Mouse (Mus musculus) embryonic facial prominence, embryonic 12.5 days (tissue): ENCODE measurements around the gene Uts2. TPM values are rescaled to one million over a fixed set of nuclear protein-coding genes. Genes with fewer than 3 reads are reported as not detected.

ENCODE experiments used
- ATAC-seq: fragments of 200-750 bp; cut with Nextera tagmentation; 2 replicates; pipeline ENCODE4 v1.8.0; 2017; ENCODE audit not compliant: insufficient number of reproducible peaks, insufficient read depth, low FRiP score, low TSS enrichment
- H3K27ac ChIP-seq: fragments of 300-500 bp; sonication (generic); 2 replicates; pipeline ENCODE4 v1.5.1; 2016; ENCODE audit warnings: mild to moderate bottlenecking
- H3K27me3 ChIP-seq: fragments of 300-500 bp; sonication (generic); 2 replicates; pipeline ENCODE4 v1.6.1; 2016; ENCODE audit warnings: mild to moderate bottlenecking, moderate library complexity
- H3K36me3 ChIP-seq: fragments of 300-500 bp; sonication (generic); 2 replicates; pipeline ENCODE4 v1.6.1; 2016; ENCODE audit warnings: mild to moderate bottlenecking
- H3K4me1 ChIP-seq: fragments of 300-500 bp; sonication (generic); 2 replicates; pipeline ENCODE4 v1.6.1; 2016
- H3K4me2 ChIP-seq: fragments of 300-500 bp; sonication (generic); replicated peaks from 2 replicates; pipeline ENCODE4 v1.6.1; 2016; ENCODE audit warnings: mild to moderate bottlenecking, moderate library complexity
- H3K4me3 ChIP-seq: fragments of 300-500 bp; sonication (generic); 2 replicates; pipeline ENCODE4 v1.5.1; 2016; ENCODE audit warnings: mild to moderate bottlenecking
- H3K9ac ChIP-seq: fragments of 300-500 bp; sonication (generic); 2 replicates; pipeline ENCODE4 v1.6.1; 2016; ENCODE audit warnings: mild to moderate bottlenecking, moderate library complexity
- H3K9me3 ChIP-seq: fragments of 300-500 bp; sonication (generic); 2 replicates; pipeline ENCODE4 v1.6.1; 2016; ENCODE audit warnings: mild to moderate bottlenecking, moderate library complexity
- WGBS: fragments of 180-500 bp; shearing (Covaris S2); methylation state at CpG from one replicate; pipeline ENCODE4 v1.1.7; 2016; 5-methylcytosine and 5-hydroxymethylcytosine counted together
- polyA plus RNA-seq: library from polyadenylated mRNA; unstranded; fragments of >200 nt; fragmentation: Nextera tagmentation; extraction: Ambion mirVana; gene quantifications from 2 replicates; pipeline ENCODE4 v1.2.1, GENCODE M21; 2016

Uts2 gene
- polyA plus RNA-seq = not detected in 2 replicates

DNA sequence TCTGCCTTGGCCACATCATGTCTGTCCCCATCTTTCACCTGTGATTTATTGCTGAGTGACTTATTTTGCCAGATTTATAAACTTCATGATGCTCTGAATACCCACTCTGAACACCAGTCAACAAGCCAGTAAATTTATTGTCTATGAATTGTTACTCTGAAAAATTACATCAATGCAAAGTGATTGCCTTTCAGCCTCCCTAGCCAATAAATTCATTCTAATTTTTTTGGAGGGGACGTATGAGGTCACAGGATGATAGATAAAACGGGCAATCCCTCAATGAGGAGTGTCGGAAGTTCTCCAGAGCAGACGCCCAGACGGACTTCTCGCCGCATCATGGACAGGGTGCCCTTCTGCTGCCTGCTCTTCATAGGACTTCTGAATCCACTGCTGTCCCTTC lies at the start of gene Uts2:
Gene Uts2, plus strand, starts transcription at position 301 of the 400 bp plus-strand sequence.
- no peaks in the 10 kb centered on the region for H3K9me3 ChIP-seq
- no peak within 1 kb of the TSS for H3K9ac ChIP-seq
- H3K27me3 ChIP-seq = no peaks in the 10 kb centered on the region
- H3K36me3 ChIP-seq = no peaks in the 10 kb centered on the region
- H3K27ac ChIP-seq = no peak within 1 kb of the TSS
- H3K4me2 ChIP-seq = no peak within 1 kb of the TSS
- no peak within 1 kb of the TSS for H3K4me3 ChIP-seq
- 92% methylated on average over 7 of the region's 7 CpGs for WGBS
- no peaks in the 10 kb centered on the region for H3K4me1 ChIP-seq
- ATAC-seq = no peak

- Histone ChIP-seq H3K27me3 (no peaks in the 10 kb centered on the region), H3K9ac (no peak overlapping the region), H3K27ac (no peak overlapping the region), H3K4me1 (no peaks in the 10 kb centered on the region), H3K4me2 (no peak overlapping the region), H3K36me3 (no peaks in the 10 kb centered on the region), H3K4me3 (no peak overlapping the region), H3K9me3 (no peaks in the 10 kb centered on the region)
- ATAC-seq = no peak
- WGBS = 77% methylated on average over 10 of the region's 10 CpGs
Measured at GRCm38 (mm10) chr4:150950972-150951371, 45.9 kb upstream of the Uts2 start.

DNA sequence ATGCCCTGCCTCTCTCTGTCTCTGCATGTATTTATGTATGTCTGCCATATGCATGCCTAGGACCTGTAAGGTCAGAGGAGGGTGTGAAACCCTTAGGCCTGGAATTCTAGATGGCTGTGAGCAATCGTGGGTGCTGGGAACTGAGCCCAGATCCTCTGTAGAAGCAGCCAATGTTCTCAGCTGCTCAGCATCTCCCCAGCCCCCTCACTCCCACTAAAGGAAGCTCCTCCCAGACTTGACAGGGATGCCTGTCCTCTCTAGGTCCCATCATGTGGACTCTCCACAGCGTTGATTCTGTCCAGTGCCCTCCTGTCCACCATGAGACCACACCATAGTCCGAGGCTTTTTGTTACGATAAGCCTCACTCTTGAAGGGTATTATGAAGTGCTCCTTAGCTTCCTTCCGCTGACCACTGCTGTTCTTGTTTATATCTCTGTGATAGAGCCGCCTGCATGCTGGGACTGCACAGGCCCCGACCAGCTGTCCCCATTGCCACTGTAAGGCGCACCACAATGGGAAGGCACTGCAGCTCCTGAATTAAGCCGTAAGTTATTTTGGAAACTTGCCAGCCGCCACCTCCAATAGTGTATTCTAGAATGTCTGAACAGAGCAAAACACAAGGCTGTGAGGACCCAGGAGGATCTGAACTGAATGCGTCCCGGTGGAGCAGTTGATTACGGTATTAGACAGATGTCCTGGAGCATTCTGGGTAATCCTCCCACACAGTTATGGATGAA lies 40.4 kb upstream of the Uts2 start:
- no peaks in the 10 kb centered on the region for H3K36me3 ChIP-seq
- H3K9ac ChIP-seq = no peak overlapping the region
- 0 out of 2 replicates have a peak, but pooled peaks cover 4% of the 10 kb centered on the region for H3K4me1 ChIP-seq
- no peak overlapping the region for H3K4me2 ChIP-seq
- peak; percentile 57 for ATAC-seq
- no peak overlapping the region for H3K4me3 ChIP-seq
- 70% methylated on average over 13 of the region's 13 CpGs for whole genome bisulfite sequencing
- H3K27me3 ChIP-seq = no peaks in the 10 kb centered on the region
- no peaks in the 10 kb centered on the region for H3K9me3 ChIP-seq
- 0 out of 2 replicates have a peak overlapping the region, but pooled peaks have one; percentile 18 for H3K27ac ChIP-seq

GRCm38 (mm10) chr4:150957106-150957458 lies 39.8 kb upstream of the Uts2 start:
- Histone ChIP-seq H3K4me1 (0 out of 2 replicates have a peak, but pooled peaks cover 4% of the 10 kb centered on the region), H3K27me3 (no peaks in the 10 kb centered on the region), H3K27ac (no peak overlapping the region), H3K36me3 (no peaks in the 10 kb centered on the region), H3K9me3 (no peaks in the 10 kb centered on the region), H3K9ac (no peak overlapping the region), H3K4me3 (no peak overlapping the region), H3K4me2 (no peak overlapping the region)
- ATAC-seq = peak; percentile 53; the same call in 1 of the 2 replicates
- 45% methylated on average over 1 of the region's 1 CpGs for WGBS

DNA sequence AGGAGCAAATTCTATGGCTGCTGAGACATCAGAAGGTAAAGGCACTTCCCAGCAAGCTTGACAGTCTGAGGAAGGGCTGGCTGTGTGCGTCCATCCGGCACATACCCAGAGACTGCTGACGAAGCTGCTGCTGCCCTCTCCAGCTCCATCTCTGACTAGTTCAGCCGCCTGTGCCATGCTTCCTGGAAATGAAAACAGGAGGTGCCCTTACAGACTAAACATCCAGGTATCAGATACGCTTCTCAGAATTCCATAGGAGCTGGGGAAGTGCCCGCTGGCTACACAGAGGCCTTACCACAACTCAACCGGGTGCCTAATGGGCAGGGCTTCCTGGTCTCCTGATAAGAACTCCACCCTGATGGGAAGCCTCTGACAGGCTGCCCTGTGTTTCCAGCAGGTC lies 38.4 kb upstream of the Uts2 start:
- 78% methylated on average over 7 of the region's 7 CpGs for WGBS
- no peak overlapping the region for H3K4me2 ChIP-seq

DNA sequence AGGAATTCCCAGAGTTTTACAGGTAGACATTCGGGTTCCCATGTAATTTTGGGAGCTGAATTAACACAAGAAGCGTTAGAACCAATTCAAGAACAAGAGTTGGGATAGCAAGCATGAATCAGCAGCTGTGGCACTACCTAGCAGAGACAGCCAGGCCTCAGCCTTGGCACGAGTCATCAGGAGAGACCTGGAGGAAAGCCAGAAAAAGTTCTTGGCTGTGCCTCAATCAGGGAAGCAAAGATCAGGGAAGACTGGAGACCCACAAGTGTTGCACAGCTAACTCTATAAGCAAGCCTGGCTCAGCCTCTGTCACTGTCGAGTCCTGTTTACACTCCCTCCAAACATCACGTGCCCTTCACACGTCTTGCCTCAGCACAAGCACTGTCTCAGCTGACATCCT lies 34.7 kb upstream of the Uts2 start:
- H3K9me3 ChIP-seq = no peaks in the 10 kb centered on the region
- no peaks in the 10 kb centered on the region for H3K4me1 ChIP-seq
- WGBS = 68% methylated on average over 6 of the region's 6 CpGs
- no peak overlapping the region for H3K27ac ChIP-seq
- H3K9ac ChIP-seq = no peak overlapping the region
- H3K4me2 ChIP-seq = no peak overlapping the region
- H3K4me3 ChIP-seq = no peak overlapping the region
- no peaks in the 10 kb centered on the region for H3K36me3 ChIP-seq
- no peak for ATAC-seq
- H3K27me3 ChIP-seq = no peaks in the 10 kb centered on the region

More for the DNA sequence above, 38.4 kb upstream of the Uts2 start:
- Histone ChIP-seq H3K27ac (no peak overlapping the region), H3K27me3 (no peaks in the 10 kb centered on the region), H3K9ac (no peak overlapping the region), H3K9me3 (no peaks in the 10 kb centered on the region), H3K4me1 (0 out of 2 replicates have a peak, but pooled peaks cover 4% of the 10 kb centered on the region), H3K36me3 (no peaks in the 10 kb centered on the region), H3K4me3 (no peak overlapping the region)
- ATAC-seq = no peak

- 82% methylated on average over 2 of the region's 2 CpGs for WGBS
- no peaks in the 10 kb centered on the region for H3K9me3 ChIP-seq
- H3K4me3 ChIP-seq = no peak overlapping the region
- H3K36me3 ChIP-seq = no peaks in the 10 kb centered on the region
- H3K9ac ChIP-seq = no peak overlapping the region
- no peak overlapping the region for H3K27ac ChIP-seq
- H3K27me3 ChIP-seq = no peaks in the 10 kb centered on the region
- H3K4me2 ChIP-seq = no peak overlapping the region
- H3K4me1 ChIP-seq = no peaks in the 10 kb centered on the region
- ATAC-seq = no peak
Measured at GRCm38 (mm10) chr4:150963711-150964110, 33.2 kb upstream of the Uts2 start.

DNA sequence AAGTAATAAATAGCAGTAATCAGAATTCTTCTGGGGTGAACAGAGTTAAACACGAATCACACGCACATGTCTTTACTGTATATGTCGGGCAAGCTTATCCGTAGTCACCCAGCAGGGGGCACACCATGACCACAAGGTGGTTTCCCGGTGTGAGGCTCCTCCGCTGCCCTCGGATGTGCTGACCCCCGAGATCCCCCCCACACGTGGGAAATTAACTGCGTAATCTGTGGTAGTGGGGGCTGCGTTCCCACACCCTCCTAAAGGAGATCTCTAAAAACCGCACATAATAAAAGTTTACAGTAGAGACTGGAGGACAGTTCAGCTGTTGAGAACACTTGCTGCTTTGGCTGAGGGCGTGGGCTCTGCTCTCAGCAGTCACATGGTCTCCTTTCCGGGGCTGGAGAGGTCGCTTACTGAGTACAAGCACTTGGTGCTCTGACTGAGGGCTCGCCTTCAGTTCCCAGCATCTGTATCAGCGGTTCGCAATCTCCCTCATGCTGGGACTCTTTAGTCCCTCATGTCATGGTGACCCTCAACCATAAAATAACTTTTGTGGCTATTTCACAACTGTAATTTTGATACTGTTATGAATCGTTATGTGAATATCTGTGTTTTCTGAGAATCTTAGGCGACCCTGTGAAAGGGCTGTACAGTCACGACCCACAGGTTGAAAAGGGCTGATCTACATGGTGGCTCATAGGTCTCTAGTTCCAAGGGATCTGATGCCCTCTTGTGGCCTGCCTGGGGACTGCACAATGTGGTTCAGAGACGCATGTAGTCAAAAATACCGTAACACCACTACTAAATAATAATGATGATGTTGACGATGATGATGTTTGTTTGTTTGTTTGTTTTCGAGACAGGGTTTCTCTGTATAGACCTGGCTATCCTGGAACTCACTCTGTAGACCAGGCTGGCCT lies 32.0 kb upstream of the Uts2 start:
- no peak for ATAC-seq
- H3K27ac ChIP-seq = no peak overlapping the region
- H3K27me3 ChIP-seq = no peaks in the 10 kb centered on the region
- no peaks in the 10 kb centered on the region for H3K36me3 ChIP-seq
- H3K4me2 ChIP-seq = peak overlapping the region; percentile 37
- WGBS = 13% methylated on average over 25 of the region's 25 CpGs
- H3K4me3 ChIP-seq = no peak overlapping the region
- no peak overlapping the region for H3K9ac ChIP-seq
- no peaks in the 10 kb centered on the region for H3K9me3 ChIP-seq
- H3K4me1 ChIP-seq = no peaks in the 10 kb centered on the region

GRCm38 (mm10) chr4:150965555-150965951 lies 31.3 kb upstream of the Uts2 start:
- ATAC-seq = no peak
- H3K27me3 ChIP-seq = no peaks in the 10 kb centered on the region
- 71% methylated on average over 11 of the region's 11 CpGs for WGBS

GRCm38 (mm10) chr4:150966556-150966955 lies 30.3 kb upstream of the Uts2 start:
- no peak for ATAC-seq
- 17% methylated on average over 7 of the region's 7 CpGs for WGBS
- H3K36me3 ChIP-seq = no peaks in the 10 kb centered on the region
- H3K27ac ChIP-seq = no peak overlapping the region
- H3K4me3 ChIP-seq = no peak overlapping the region
- H3K27me3 ChIP-seq = no peaks in the 10 kb centered on the region
- no peak overlapping the region for H3K4me2 ChIP-seq
- no peaks in the 10 kb centered on the region for H3K4me1 ChIP-seq
- no peaks in the 10 kb centered on the region for H3K9me3 ChIP-seq
- H3K9ac ChIP-seq = no peak overlapping the region

More at GRCm38 (mm10) chr4:150965555-150965951, 31.3 kb upstream of the Uts2 start:
- Histone ChIP-seq H3K27ac (no peak overlapping the region), H3K9ac (no peak overlapping the region), H3K36me3 (no peaks in the 10 kb centered on the region), H3K9me3 (no peaks in the 10 kb centered on the region), H3K4me3 (no peak overlapping the region), H3K4me1 (no peaks in the 10 kb centered on the region), H3K4me2 (no peak overlapping the region)

- no peak overlapping the region for H3K27ac ChIP-seq
- no peak overlapping the region for H3K9ac ChIP-seq
- no peak for ATAC-seq
- no peaks in the 10 kb centered on the region for H3K9me3 ChIP-seq
- H3K4me2 ChIP-seq = no peak overlapping the region
- 85% methylated on average over 8 of the region's 8 CpGs for WGBS
- H3K4me3 ChIP-seq = no peak overlapping the region
- H3K4me1 ChIP-seq = no peaks in the 10 kb centered on the region
- no peaks in the 10 kb centered on the region for H3K36me3 ChIP-seq
- H3K27me3 ChIP-seq = no peaks in the 10 kb centered on the region
Measured at GRCm38 (mm10) chr4:150968956-150969355, 27.9 kb upstream of the Uts2 start.

DNA sequence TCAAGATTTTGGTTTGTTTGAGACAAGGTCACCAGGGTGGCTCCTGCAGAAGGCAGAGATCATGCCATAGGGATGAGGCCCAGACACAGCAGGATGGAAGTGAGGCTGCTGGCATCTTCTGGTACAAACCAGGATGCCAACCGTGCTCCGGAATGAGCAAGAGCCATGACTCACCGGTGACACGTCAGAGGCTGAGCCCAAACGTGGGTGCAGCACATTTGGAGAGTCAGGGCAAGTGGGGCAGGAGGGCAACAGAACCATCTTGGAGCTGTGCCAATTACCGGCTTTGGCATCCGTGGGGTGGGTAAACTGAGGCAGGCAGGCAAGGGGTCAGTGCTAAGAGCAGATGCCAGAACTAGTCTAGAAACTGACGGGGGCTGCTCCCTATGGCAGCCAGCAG lies 23.6 kb upstream of the Uts2 start:
- Histone ChIP-seq H3K9ac (no peak overlapping the region), H3K4me3 (no peak overlapping the region), H3K4me1 (no peaks in the 10 kb centered on the region), H3K9me3 (no peaks in the 10 kb centered on the region), H3K27me3 (no peaks in the 10 kb centered on the region), H3K27ac (no peak overlapping the region), H3K4me2 (no peak overlapping the region), H3K36me3 (no peaks in the 10 kb centered on the region)
- no peak for ATAC-seq
- 81% methylated on average over 8 of the region's 8 CpGs for WGBS
